Mouse (Mus musculus) neural tube, embryonic 14.5 days (tissue): Measurements from ENCODE around the gene Crhr1. TPM values are rescaled to one million over a fixed set of nuclear protein-coding genes. Genes with fewer than 3 reads are reported as not detected.

Experiments used
- ATAC-seq: fragments of 200-750 bp; cut with Nextera tagmentation; 2 replicates; pipeline ENCODE4 v1.8.0; 2017; ENCODE audit warnings: low read depth, mild to moderate bottlenecking, moderate TSS enrichment, moderate library complexity
- H3K27ac ChIP-seq: fragments of 300-500 bp; sonication (generic); 2 replicates; pipeline ENCODE4 v1.5.1; 2014; ENCODE audit warnings: low read depth, mild to moderate bottlenecking, control low read depth, low read length, moderate library complexity, mixed read lengths
- H3K27me3 ChIP-seq: fragments of 300-500 bp; sonication (generic); 2 replicates; pipeline ENCODE4 v1.6.1; 2014; ENCODE audit warnings: low read length; ENCODE audit not compliant: control insufficient read depth, insufficient read depth
- H3K36me3 ChIP-seq: fragments of 300-500 bp; sonication (generic); 2 replicates; pipeline ENCODE4 v1.6.1; 2014; ENCODE audit warnings: low read length, mixed read lengths; ENCODE audit not compliant: control insufficient read depth, insufficient read depth
- H3K4me1 ChIP-seq: fragments of 300-500 bp; sonication (generic); 2 replicates; pipeline ENCODE4 v1.6.1; 2014; ENCODE audit warnings: low read length; ENCODE audit not compliant: control insufficient read depth, insufficient read depth
- H3K4me2 ChIP-seq: fragments of 300-500 bp; sonication (generic); 2 replicates; pipeline ENCODE4 v1.6.1; 2014; ENCODE audit warnings: mild to moderate bottlenecking, low read depth, low read length, control low read depth
- H3K4me3 ChIP-seq: fragments of 300-500 bp; sonication (generic); 2 replicates; pipeline ENCODE4 v1.5.1; 2014; ENCODE audit warnings: low read depth, low read length, control low read depth, mixed read lengths
- H3K9ac ChIP-seq: fragments of 300-500 bp; sonication (generic); replicated peaks from 2 replicates; pipeline ENCODE4 v1.6.1; 2014; ENCODE audit warnings: low read depth, mild to moderate bottlenecking, control low read depth, low read length, mixed read lengths
- H3K9me3 ChIP-seq: fragments of 300-500 bp; sonication (generic); 2 replicates; pipeline ENCODE4 v1.6.1; 2016; ENCODE audit warnings: low read length; ENCODE audit not compliant: control insufficient read depth
- WGBS: fragments of 180-500 bp; shearing (Covaris S2); extraction: QIAGEN DNeasy Blood & Tissue Kit; methylation state at CpG from one replicate; pipeline ENCODE4 v1.1.7; 2014; 5-methylcytosine and 5-hydroxymethylcytosine counted together
- polyA plus RNA-seq: library from polyadenylated mRNA; unstranded; fragments of >200 nt; fragmentation: Nextera tagmentation; extraction: Ambion mirVana; gene quantifications from 2 replicates; pipeline ENCODE4 v1.2.1, GENCODE M21; 2014

Gene Crhr1
- polyA plus RNA-seq, 1 experiment from 2014 or later, result 5.5 TPM

DNA sequence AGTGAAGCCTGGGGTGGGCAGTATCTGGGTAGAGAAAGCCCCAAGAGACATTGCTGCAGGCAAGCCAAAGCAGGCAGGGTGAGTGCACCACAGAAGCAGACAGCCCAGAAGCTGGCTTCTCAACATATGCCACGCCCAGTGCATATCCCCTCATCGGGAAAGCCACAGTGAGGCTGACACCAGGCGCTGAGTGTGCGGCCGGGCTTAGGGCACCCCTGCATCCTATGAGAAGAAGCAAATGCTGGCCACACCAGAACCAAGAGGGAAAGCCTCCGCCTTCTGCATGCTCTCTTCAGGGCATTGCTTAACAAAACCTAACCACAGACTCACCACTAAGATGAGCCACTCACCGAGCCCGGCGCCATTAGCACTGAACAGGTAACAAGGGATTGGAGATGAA, 90.6 kb downstream of the Crhr1 start:
- WGBS, result 78% methylated on average over 9 of the region's 9 CpGs
- no peaks in the 10 kb centered on the region for H3K9me3 ChIP-seq
- no peak for ATAC-seq

More for the DNA sequence above, 90.6 kb downstream of the Crhr1 start:
- H3K9ac ChIP-seq, result no peak overlapping the region
- H3K36me3 ChIP-seq, result no peaks in the 10 kb centered on the region
- H3K4me2 ChIP-seq, result no peak overlapping the region
- H3K4me3 ChIP-seq, result no peak overlapping the region
- H3K27ac ChIP-seq, result no peak overlapping the region
- no peaks in the 10 kb centered on the region for H3K27me3 ChIP-seq
- H3K4me1 ChIP-seq, result no peaks in the 10 kb centered on the region

Other genes with a start within 250 kb of the Crhr1 start
- 194 and 217 TPM in 2 replicates for gene Nsf, start 178.8 kb upstream of the Crhr1 start, polyA plus RNA-seq
- gene Arf2, start 166.1 kb upstream of the Crhr1 start, polyA plus RNA-seq, result 172 and 174 TPM in 2 replicates
- gene Sppl2c, start 53.5 kb downstream of the Crhr1 start, polyA plus RNA-seq, result not detected in 2 replicates
- 925 and 1,009 TPM in 2 replicates for gene Mapt, start 98.5 kb downstream of the Crhr1 start, polyA plus RNA-seq